Mouse (Mus musculus): ENCODE results near the gene Il27.

DNA sequence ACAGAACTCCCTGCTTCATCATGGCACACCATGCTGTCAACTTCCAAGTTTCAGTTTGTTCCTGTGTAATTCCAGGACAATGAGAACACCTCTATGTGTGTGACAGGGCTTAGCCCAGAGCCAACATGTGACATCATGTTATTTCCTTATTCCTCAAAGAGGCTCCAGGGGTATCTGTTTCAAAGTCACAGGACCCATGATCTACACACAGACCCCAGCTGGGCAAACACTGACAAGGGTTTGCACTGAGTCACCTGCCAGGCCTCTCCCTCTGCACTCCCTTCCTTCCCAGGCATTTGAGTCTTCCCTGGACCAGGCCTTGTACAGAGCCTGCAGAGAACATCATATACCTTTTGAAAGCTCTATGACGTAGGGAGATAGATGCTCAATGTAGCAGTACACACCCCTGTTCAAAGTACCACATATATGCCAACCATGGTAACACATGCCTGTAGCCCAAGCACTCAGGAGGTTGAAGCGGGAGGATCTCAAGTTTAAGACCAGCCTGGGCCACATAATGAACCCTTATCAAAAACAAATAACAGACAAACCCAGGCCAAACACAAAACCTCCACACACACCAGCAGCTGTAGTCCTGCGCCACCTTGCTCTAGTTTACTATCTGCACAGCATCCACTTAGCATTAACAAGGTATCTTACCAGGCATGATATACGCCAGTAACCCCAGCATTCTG lies 36.2 kb upstream of the Il27 start, which contains the start of gene Nupr1:
- TF ChIP-seq EP300 (IDR thresholded peaks at IDR 0.05) (no peak), CTCF (IDR thresholded peaks at IDR 0.05) (no peak)

Measured in lung, postnatal 0 days (tissue).